Mouse (Mus musculus): ENCODE data around the gene Zfp319.
"Not testable (repeated sequence)": the region's sequence is repeated elsewhere in the genome, so short reads cannot be mapped to it uniquely, and the experiment has no call there.

The Zfp319 gene

GRCm38 (mm10) chr8:95331720-95332436 is at the start of gene Zfp319, which contains the start of gene Usb1:
TSS of gene Zfp319 (minus strand) at chr8:95331950.
TSS of gene Usb1 (plus strand) at chr8:95332284.
- DNase-seq (ENCODE audit: low spot score in 2 of 2) = peak; percentile 87 to 92

- no peak for DNase-seq (ENCODE audit: low spot score in 2 of 2)
These were observed 49.2 kb upstream of the Zfp319 start for GRCm38 (mm10) chr8:95380953-95381352.

GRCm38 (mm10) chr8:95378928-95379327 is 47.2 kb upstream of the Zfp319 start:
- not testable (repeated sequence) for DNase-seq (ENCODE audit: low spot score in 2 of 2)

GRCm38 (mm10) chr8:95377863-95378291 is 46.1 kb upstream of the Zfp319 start:
- no peak for DNase-seq (ENCODE audit: low spot score in 2 of 2)

- no peak for DNase-seq (ENCODE audit: low spot score in 2 of 2)
These were observed 45.4 kb upstream of the Zfp319 start for GRCm38 (mm10) chr8:95377101-95377500.

- DNase-seq (ENCODE audit: low spot score in 2 of 2) = no peak
These were observed 44.7 kb upstream of the Zfp319 start for GRCm38 (mm10) chr8:95376309-95376999.

- DNase-seq (ENCODE audit: low spot score in 2 of 2) = no peak
These were observed 43.7 kb upstream of the Zfp319 start for GRCm38 (mm10) chr8:95375374-95375930.

- DNase-seq (ENCODE audit: low spot score in 2 of 2) = no peak
These were observed 42.7 kb upstream of the Zfp319 start for GRCm38 (mm10) chr8:95374429-95374828.

GRCm38 (mm10) chr8:95373389-95374002 is 41.7 kb upstream of the Zfp319 start:
- no peak for DNase-seq (ENCODE audit: low spot score in 2 of 2)

- no peak for DNase-seq (ENCODE audit: low spot score in 2 of 2)
These were observed 38.0 kb upstream of the Zfp319 start for GRCm38 (mm10) chr8:95369581-95370326.

GRCm38 (mm10) chr8:95363849-95364248 is 32.1 kb upstream of the Zfp319 start:
- DNase-seq (ENCODE audit: low spot score in 2 of 2) = no peak

- DNase-seq (ENCODE audit: low spot score in 2 of 2) = no peak
These were observed 30.5 kb upstream of the Zfp319 start for GRCm38 (mm10) chr8:95362272-95362671.

GRCm38 (mm10) chr8:95361016-95361341 is 29.2 kb upstream of the Zfp319 start:
- no peak for DNase-seq (ENCODE audit: low spot score in 2 of 2)

- DNase-seq (ENCODE audit: low spot score in 2 of 2) = no peak
These were observed 28.6 kb upstream of the Zfp319 start for GRCm38 (mm10) chr8:95360181-95361015.

- DNase-seq (ENCODE audit: low spot score in 2 of 2) = no peak
These were observed 27.0 kb upstream of the Zfp319 start for GRCm38 (mm10) chr8:95358550-95359411.

- DNase-seq (ENCODE audit: low spot score in 2 of 2) = no peak
These were observed 22.9 kb upstream of the Zfp319 start for GRCm38 (mm10) chr8:95354606-95355005.

- peak; percentile 27 to 35 for DNase-seq (ENCODE audit: low spot score in 2 of 2)
These were observed 21.4 kb upstream of the Zfp319 start for GRCm38 (mm10) chr8:95352871-95353866.

GRCm38 (mm10) chr8:95352151-95352870 is 20.6 kb upstream of the Zfp319 start, which contains the start of gene Mmp15:
TSS of gene Mmp15 (plus strand) at chr8:95352268.
- peak; percentile 60 to 68 for DNase-seq (ENCODE audit: low spot score in 2 of 2)
